Mouse (Mus musculus): Measurements from ENCODE around the gene Wdr45b.
"Not testable (repeated sequence)": the region's sequence is repeated elsewhere in the genome, so short reads cannot be mapped to it uniquely, and the experiment has no call there.

DNA sequence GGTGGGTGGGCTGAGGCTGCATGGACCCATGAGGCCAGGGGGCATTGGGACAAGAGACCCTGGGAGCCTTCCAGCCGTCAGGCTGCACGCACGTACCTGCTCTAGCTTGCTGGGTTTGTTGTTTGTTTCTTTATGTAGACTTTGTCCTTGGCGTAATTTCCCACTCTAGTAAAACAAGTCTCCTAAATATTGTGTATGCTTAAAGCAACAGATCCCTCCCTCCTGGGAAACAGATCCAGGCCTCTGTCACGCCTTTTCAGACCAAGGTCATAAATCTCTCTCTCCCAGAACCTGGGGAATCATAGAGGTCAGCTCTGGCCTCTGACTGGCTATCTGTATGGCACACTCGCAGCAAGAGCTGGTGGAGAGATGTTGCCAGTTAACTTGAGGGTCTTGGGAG, 46.5 kb downstream of the Wdr45b start:
- TF ChIP-seq CTCF (IDR thresholded peaks at IDR 0.05; ENCODE audit: low read depth, low read length); POLR2A (IDR thresholded peaks at IDR 0.05; ENCODE audit: extremely low read depth, insufficient read depth, low read length): not testable (repeated sequence)

Measured in liver, adult 2 months (tissue).